Mouse (Mus musculus): ENCODE measurements around the gene Cel. TPM values are rescaled to one million over a fixed set of nuclear protein-coding genes. Genes with fewer than 3 reads are reported as not detected.

Cel gene
- polyA plus RNA-seq, 1 experiment: not detected

DNA sequence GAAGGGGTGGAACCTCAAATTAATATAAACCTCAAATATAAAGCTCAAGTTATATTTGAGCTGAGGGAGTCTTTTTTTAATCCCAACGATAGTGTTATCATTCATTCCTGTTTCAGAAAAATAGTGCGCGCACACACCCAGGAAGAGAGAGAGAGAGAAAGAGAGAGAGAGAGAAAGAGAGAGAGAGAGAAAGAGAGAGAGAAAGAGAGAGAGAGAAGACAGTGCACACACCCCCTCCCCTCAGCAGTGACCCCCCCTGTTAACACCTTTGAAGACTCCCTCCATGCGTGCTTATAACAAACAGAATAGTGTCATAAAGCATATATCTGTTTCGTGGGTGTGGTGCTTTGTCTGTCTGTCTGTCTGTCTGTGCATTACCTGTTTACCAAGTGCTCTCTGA, 40.3 kb upstream of the Cel start:
- 96% methylated on average over 5 of the region's 5 CpGs for WGBS
- no peak overlapping the region for H3K4me3 ChIP-seq (ENCODE audit: insufficient read depth, low read depth, low read length)

DNA sequence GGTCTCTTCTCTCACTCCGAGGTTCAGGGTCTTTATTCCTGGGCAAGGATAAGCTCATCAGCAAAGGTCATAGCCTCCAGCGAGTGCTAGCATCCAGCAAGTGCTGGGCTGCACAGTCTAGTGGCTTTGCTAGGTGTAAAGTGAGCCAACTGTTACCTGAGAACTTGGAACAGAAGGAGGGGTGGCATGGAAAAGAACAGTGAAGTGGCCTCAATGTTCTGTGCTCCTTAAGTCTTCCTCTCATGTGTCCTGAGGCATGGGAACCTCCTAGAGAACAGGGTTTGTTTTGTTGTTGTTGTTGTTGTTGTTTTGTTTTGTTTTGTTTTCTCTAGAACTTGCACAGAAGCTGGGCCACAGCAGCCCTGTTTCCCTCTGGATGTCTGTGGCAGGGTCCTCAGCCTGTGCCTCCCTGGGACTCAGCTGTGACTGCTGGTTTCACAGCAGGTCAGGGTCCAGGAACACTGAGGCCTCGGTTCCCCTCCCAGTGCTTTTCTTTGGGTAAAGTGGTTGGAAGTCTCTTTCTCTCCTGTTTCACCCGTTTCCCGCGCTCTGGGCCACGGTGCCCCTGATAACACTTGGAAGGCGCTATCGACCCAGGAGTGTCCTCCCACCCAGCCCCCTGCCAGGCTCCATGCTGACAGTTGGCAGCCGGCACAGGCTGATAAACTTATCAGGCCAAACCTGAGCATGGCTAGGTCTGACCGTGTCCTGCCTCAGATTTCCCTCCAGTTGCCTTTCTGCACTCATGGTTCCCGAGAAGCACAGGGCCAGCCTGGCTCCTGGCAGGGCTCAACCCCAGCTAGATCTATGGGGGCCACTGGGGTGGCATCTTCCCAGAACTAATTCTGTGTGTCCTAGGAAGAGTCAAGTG, 38.8 kb upstream of the Cel start:
- Histone ChIP-seq H3K27ac (ENCODE audit: insufficient read depth, low read depth, low read length) (no peak overlapping the region), H3K4me3 (ENCODE audit: insufficient read depth, low read depth, low read length) (no peak overlapping the region), H3K4me1 (ENCODE audit: control insufficient read depth, insufficient read depth, low read length) (no peaks in the 10 kb centered on the region)
- TF ChIP-seq CTCF (IDR thresholded peaks at IDR 0.05; ENCODE audit: insufficient read depth, low read depth, low read length): no peak
- no peak for TF ChIP-seq POLR2A (IDR thresholded peaks at IDR 0.05; ENCODE audit: insufficient read depth, low read depth, low read length)
- 75% methylated on average over 12 of the region's 12 CpGs for WGBS

More for the DNA sequence above, 40.3 kb upstream of the Cel start:
- Histone ChIP-seq H3K4me1 (ENCODE audit: control insufficient read depth, insufficient read depth, low read length) (no peaks in the 10 kb centered on the region), H3K27ac (ENCODE audit: insufficient read depth, low read depth, low read length) (no peak overlapping the region)
- TF ChIP-seq CTCF (IDR thresholded peaks at IDR 0.05; ENCODE audit: insufficient read depth, low read depth, low read length): no peak
- no peak for TF ChIP-seq POLR2A (IDR thresholded peaks at IDR 0.05; ENCODE audit: insufficient read depth, low read depth, low read length)

- Histone ChIP-seq H3K27ac (ENCODE audit: insufficient read depth, low read depth, low read length) (no peak overlapping the region), H3K4me1 (ENCODE audit: control insufficient read depth, insufficient read depth, low read length) (no peaks in the 10 kb centered on the region), H3K4me3 (ENCODE audit: insufficient read depth, low read depth, low read length) (no peak overlapping the region)
- 83% methylated on average over 6 of the region's 6 CpGs for WGBS
- no peak for TF ChIP-seq CTCF (IDR thresholded peaks at IDR 0.05; ENCODE audit: insufficient read depth, low read depth, low read length)
- TF ChIP-seq POLR2A (IDR thresholded peaks at IDR 0.05; ENCODE audit: insufficient read depth, low read depth, low read length): no peak
These were observed 36.3 kb upstream of the Cel start for GRCm38 (mm10) chr2:28599569-28599900.

DNA sequence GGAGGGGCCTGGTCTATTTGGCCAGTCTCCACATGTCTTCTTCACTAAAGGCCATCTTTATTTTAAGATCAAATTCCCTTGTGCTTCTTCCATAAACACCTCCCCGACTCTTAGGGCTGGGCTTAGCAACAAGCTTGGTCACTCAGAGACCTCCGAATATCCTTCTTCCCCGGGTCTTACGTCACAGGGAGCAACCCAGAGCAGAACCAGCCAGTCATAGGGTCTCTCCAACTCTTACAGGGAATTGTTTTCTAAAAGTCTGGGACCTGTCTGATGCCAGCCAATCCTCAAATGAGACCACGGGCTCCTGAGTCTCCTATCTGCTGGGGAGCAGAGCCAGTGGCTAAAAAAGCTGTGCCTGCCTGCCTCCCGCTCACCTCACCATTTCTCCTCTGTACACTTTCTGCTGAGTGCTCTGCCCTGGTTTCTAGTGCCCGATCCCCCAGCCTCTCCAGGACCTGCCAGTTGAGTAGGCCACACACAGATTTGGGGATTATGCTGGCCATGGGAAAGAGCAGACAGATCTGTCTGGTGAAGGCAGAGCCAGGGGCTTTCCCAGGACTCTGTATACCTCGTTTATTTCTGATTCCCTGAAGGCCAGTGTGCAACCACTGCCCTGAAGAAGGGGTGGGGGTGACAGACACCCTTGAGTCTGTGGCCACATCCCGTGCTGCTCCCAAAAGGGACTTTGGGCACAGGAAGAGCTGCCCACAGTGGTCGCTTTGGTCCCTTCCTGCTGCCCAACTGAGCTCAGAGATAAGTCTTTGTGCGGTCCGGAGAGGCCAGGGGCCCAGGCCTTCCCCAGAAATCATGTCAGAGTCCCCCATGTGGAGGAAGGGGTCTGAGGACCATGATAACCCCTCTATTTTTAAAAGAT, 35.7 kb upstream of the Cel start:
- Histone ChIP-seq H3K27ac (ENCODE audit: insufficient read depth, low read depth, low read length) (no peak overlapping the region), H3K4me1 (ENCODE audit: control insufficient read depth, insufficient read depth, low read length) (no peaks in the 10 kb centered on the region), H3K4me3 (ENCODE audit: insufficient read depth, low read depth, low read length) (no peak overlapping the region)
- TF ChIP-seq POLR2A (IDR thresholded peaks at IDR 0.05; ENCODE audit: insufficient read depth, low read depth, low read length): no peak
- 74% methylated on average over 12 of the region's 12 CpGs for WGBS

GRCm38 (mm10) chr2:28597733-28598547, 34.7 kb upstream of the Cel start:
- Histone ChIP-seq H3K4me3 (ENCODE audit: insufficient read depth, low read depth, low read length) (no peak overlapping the region), H3K27ac (ENCODE audit: insufficient read depth, low read depth, low read length) (no peak overlapping the region), H3K4me1 (ENCODE audit: control insufficient read depth, insufficient read depth, low read length) (no peaks in the 10 kb centered on the region)
- WGBS: 92% methylated on average over 7 of the region's 7 CpGs
- TF ChIP-seq POLR2A (IDR thresholded peaks at IDR 0.05; ENCODE audit: insufficient read depth, low read depth, low read length): no peak
- no peak for TF ChIP-seq CTCF (IDR thresholded peaks at IDR 0.05; ENCODE audit: insufficient read depth, low read depth, low read length)

- Histone ChIP-seq H3K27ac (ENCODE audit: insufficient read depth, low read depth, low read length) (no peak overlapping the region), H3K4me1 (ENCODE audit: control insufficient read depth, insufficient read depth, low read length) (no peaks in the 10 kb centered on the region), H3K4me3 (ENCODE audit: insufficient read depth, low read depth, low read length) (no peak overlapping the region)
- 91% methylated on average over 7 of the region's 7 CpGs for WGBS
- no peak for TF ChIP-seq POLR2A (IDR thresholded peaks at IDR 0.05; ENCODE audit: insufficient read depth, low read depth, low read length)
These were observed 33.8 kb upstream of the Cel start for GRCm38 (mm10) chr2:28596998-28597397.

- TF ChIP-seq CTCF (IDR thresholded peaks at IDR 0.05; ENCODE audit: insufficient read depth, low read depth, low read length) (no peak), POLR2A (IDR thresholded peaks at IDR 0.05; ENCODE audit: insufficient read depth, low read depth, low read length) (no peak)
These were observed 32.8 kb upstream of the Cel start for GRCm38 (mm10) chr2:28596021-28596420.

GRCm38 (mm10) chr2:28592809-28593208, 29.6 kb upstream of the Cel start:
- H3K27ac ChIP-seq (ENCODE audit: insufficient read depth, low read depth, low read length): no peak overlapping the region
- WGBS: 10% methylated on average over 15 of the region's 15 CpGs
- TF ChIP-seq CTCF (IDR thresholded peaks at IDR 0.05; ENCODE audit: insufficient read depth, low read depth, low read length) (peak; percentile 31; the same call in 1 of the 2 replicates), POLR2A (IDR thresholded peaks at IDR 0.05; ENCODE audit: insufficient read depth, low read depth, low read length) (no peak)
- H3K4me1 ChIP-seq (ENCODE audit: control insufficient read depth, insufficient read depth, low read length): no peaks in the 10 kb centered on the region
- no peak overlapping the region for H3K4me3 ChIP-seq (ENCODE audit: insufficient read depth, low read depth, low read length)

More at GRCm38 (mm10) chr2:28596021-28596420, 32.8 kb upstream of the Cel start:
- Histone ChIP-seq H3K4me1 (ENCODE audit: control insufficient read depth, insufficient read depth, low read length) (no peaks in the 10 kb centered on the region), H3K4me3 (ENCODE audit: insufficient read depth, low read depth, low read length) (no peak overlapping the region), H3K27ac (ENCODE audit: insufficient read depth, low read depth, low read length) (no peak overlapping the region)
- 87% methylated on average over 7 of the region's 7 CpGs for WGBS

Measured in olfactory bulb, adult 2 months (tissue).